Mouse (Mus musculus) 3134 (cell line): Measurements from ENCODE around the gene Enox1.

Experiments used
- DNase-seq: peaks from one replicate; pipeline ENCODE4 v3.0.0-alpha.2; 2011; ENCODE audit warnings: low spot score; ENCODE audit not compliant: insufficient read length; ENCODE audit errors: extremely low read depth

The Enox1 gene

DNA sequence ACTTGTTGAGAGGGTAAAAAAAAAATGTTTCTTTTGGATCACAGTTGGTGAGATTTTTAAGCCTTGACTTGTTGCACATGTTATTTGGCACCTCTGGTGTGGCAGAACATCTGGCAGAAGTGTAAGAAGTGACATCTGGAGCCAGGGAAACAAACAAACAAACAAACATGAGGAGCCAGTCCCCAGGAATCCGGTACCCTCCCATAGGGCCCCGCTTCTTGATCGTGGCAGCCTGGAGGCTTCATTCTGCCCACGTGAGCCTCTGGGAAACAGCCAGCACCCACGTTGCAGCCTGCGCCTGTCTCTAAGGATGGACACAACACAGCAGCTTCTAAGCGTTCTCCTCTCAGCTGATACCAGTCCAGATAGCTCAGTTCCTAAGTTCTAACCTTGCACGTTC, 211.8 kb downstream of the Enox1 start:
- DNase-seq, result no peak

- DNase-seq, result no peak
Observed at GRCm38 (mm10) chr14:77369070-77369469, 212.5 kb downstream of the Enox1 start.

DNA sequence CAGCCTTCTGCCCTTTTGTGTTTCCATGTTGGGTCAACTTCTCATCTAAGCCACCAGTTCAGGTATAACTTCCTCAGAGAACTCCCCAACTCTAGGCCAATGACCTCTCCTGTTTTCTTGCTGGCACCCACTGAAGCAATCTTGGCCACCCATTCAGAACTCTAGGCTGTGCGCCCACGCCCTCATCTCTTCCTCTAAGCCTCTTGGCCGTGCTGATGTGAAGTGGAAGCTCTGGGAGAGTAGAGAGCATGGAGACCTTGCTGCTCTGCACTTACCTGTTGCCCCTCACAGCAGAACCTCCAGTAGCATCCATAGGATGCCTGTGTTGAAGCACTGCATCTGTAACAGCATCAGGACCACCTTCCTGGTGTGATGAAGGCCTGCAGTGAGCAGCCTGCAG, 214.0 kb downstream of the Enox1 start:
- DNase-seq, result no peak

GRCm38 (mm10) chr14:77371977-77372376, 215.4 kb downstream of the Enox1 start:
- no peak for DNase-seq

GRCm38 (mm10) chr14:77373119-77373518, 216.6 kb downstream of the Enox1 start:
- no peak for DNase-seq

DNA sequence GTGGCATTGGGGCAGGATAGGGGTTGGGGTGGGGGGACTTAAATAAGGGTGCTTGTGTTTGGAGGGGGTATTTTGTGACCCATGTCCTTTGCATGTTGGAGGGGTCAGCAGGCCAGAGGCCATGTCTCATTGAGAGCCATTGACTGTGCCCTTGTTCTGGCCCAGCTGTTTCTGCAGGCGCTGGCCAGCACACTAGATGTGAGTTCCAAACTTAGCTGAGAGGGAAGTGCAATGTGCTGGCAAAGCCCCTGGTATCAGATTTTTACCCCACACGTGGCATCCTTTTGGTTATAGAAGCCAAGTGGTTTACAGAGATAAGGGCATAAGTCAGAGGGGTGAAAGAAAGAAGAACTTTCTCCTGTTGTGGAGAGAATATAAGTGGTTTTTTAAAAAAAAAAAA, 218.5 kb downstream of the Enox1 start:
- DNase-seq, result no peak

DNA sequence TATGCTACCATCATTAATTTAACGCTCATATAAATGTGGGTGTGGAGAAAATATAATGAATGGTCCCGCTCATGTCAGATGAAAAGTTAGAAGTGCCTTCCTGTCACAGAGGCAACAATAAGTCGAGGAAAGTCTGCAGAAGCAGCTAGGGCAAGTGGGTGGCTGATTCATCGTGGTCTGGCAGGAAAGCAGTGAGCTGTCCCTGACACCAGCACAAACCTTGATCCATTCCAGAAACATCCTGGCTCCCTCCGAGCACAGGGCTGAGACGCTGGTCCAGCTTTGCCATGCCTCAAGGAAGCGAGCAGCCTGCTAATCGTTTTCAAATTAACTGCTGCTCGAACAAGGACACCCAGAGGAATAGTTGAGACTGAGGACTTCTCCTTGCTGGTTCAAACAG, 219.1 kb downstream of the Enox1 start:
- peak; percentile 53 for DNase-seq

GRCm38 (mm10) chr14:77376731-77377130, 220.2 kb downstream of the Enox1 start:
- no peak for DNase-seq

GRCm38 (mm10) chr14:77377439-77377838, 220.9 kb downstream of the Enox1 start:
- no peak for DNase-seq

- DNase-seq, result no peak
Observed at GRCm38 (mm10) chr14:77377873-77378272, 221.3 kb downstream of the Enox1 start.

DNA sequence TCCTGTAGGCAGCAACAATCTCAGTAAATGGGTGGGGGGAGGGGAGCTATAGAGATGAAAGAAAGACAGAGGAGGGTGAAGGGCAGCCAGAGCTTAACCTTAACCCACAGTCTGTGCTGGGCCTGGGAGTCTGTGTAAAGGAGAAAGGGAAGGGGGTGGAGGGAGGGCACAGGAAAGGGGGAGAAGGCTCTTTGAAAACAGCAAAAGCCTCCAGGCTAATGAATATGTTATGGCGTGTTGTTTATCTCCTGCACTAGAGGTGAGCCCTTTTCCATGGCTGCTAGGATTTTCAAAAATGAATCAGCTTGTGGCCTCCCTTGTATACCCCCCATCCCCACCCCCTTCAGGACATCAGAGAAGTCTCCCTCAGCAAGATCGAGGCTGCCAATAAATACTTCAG, 225.0 kb downstream of the Enox1 start:
- DNase-seq, result no peak

DNA sequence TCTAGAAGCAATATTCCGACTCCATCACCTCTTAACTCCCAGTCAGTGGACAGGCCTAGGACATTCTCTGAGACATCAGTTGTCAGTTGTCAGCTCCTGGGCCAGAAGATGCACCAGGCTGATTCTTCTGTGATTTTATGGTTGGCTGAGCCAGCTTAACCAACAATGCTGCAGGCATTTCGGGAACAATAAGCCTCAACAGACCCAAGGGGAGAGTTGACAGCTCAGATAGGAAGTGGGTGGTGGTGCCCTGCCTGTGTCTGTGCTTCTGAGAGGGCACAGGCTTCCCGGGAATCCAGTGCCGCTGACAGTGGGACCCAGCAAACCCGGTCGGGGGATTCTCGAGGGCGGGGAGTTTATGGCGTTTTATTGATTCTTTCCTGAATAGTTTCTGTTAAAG, 229.1 kb downstream of the Enox1 start:
- no peak for DNase-seq

- no peak for DNase-seq
Observed at GRCm38 (mm10) chr14:77387877-77388276, 231.3 kb downstream of the Enox1 start.

DNA sequence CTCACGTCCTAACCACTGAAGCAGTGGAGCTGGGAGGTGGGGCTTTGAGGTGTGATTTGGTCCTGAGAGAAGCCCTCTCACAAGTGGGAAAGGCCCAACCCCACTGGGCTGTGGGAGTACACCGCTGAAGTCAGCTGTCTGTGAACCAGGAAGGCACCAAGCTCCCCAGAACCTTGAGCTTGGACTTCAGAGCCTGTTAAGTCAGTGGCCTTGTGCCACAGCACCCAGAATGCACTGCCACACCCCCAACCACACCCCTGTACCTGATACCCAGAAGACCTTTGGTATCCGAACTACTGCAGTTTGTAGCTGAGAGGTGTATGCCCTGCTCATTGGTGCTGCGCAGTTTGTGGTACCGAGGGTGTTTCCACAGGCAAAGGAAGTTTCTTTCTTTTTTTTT, 232.7 kb downstream of the Enox1 start:
- no peak for DNase-seq

- DNase-seq, result no peak
Observed at GRCm38 (mm10) chr14:77392476-77392875, 235.9 kb downstream of the Enox1 start.

- no peak for DNase-seq
Observed at GRCm38 (mm10) chr14:77406241-77407114, 249.9 kb downstream of the Enox1 start.

- DNase-seq, result no peak
Observed at GRCm38 (mm10) chr14:77409271-77409940, 252.8 kb downstream of the Enox1 start.

GRCm38 (mm10) chr14:77410354-77410753, 253.8 kb downstream of the Enox1 start:
- no peak for DNase-seq

- no peak for DNase-seq
Observed at GRCm38 (mm10) chr14:77413106-77413505, 256.5 kb downstream of the Enox1 start.

DNA sequence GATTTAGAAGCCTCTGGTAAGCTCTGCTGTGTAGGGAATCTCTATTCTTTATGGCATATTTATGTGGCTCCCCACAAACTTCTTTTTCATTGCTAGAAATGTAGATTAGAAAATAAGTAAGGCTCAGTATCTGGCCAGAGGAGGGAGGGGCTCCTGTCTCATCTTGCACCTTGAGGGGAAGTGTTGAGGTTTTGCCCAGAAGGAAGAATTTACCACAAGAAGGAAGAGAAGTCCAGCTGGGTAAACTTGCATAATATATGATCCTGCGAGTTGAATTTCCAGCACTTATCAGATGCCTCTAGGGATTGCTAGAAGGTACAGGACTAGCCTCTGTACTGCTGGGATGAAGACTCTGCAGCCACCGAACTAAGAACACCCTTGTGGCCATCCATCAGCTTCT, 259.8 kb downstream of the Enox1 start:
- DNase-seq, result no peak

GRCm38 (mm10) chr14:77421031-77421430, 264.5 kb downstream of the Enox1 start:
- DNase-seq, result no peak

- peak; percentile 41 for DNase-seq
Observed at GRCm38 (mm10) chr14:77423194-77423593, 266.6 kb downstream of the Enox1 start.
